ENCODE assay signal across 24 mouse cellular contexts in genomic region chr2:157125246-157125645, GRCm38 (mm10). TPM values are rescaled to one million over a fixed set of nuclear protein-coding genes. Genes with fewer than 3 reads are reported as not detected.
"Had no signal": no experiment of that assay in that cellular context is flagged by ENCODE, and none has a peak within 500 bp of the region (broad histone marks: within the 10 kb centered on the region; RNA-seq: fewer than 3 reads in every experiment).

No protein-coding gene starts in this region.

- H3K4me3 ChIP-seq: midbrain, embryonic 10.5 days; midbrain, embryonic 12.5 days; myocyte; neural tube, embryonic 13.5 days; neural tube, embryonic 15.5 days had no signal

- H3K4me1 ChIP-seq: midbrain, embryonic 10.5 days; midbrain, embryonic 12.5 days; neural tube, embryonic 13.5 days; neural tube, embryonic 15.5 days had no signal

- DNase-seq: lung, adult 18-20 months; lung, embryonic 14.5 days; lung, postnatal 10 days; lung, postnatal 4 days; midbrain, embryonic 14.5 days; right cerebral cortex, postnatal 14 days; spleen, adult 18-20 months; thymus, adult 18-20 months; thymus, postnatal 14 days; thymus, postnatal 36 days had no signal

- H3K9me3 ChIP-seq: midbrain, embryonic 10.5 days; midbrain, embryonic 12.5 days; neural tube, embryonic 13.5 days; neural tube, embryonic 15.5 days had no signal

- H3K4me2 ChIP-seq: lung, embryonic 14.5 days; midbrain, embryonic 12.5 days; neural tube, embryonic 13.5 days; neural tube, embryonic 15.5 days had no signal

- H3K9ac ChIP-seq: lung, embryonic 14.5 days; midbrain, embryonic 12.5 days; neural tube, embryonic 13.5 days; neural tube, embryonic 15.5 days had no signal

- H3K27me3 ChIP-seq: midbrain, embryonic 12.5 days; neural tube, embryonic 13.5 days; neural tube, embryonic 15.5 days had no signal

- ATAC-seq: midbrain, embryonic 16.5 days had no signal

- H3K27ac ChIP-seq: midbrain, embryonic 10.5 days; midbrain, embryonic 12.5 days; neural tube, embryonic 13.5 days; neural tube, embryonic 15.5 days had no signal

RNA-seq across cellular contexts. Expression of gene Tldc2, which starts 38.4 kb away (rescaled TPM):
- total RNA-seq: megakaryocyte, adult 5-6 weeks; megakaryocyte-erythroid progenitor cell, adult 5-6 weeks had no signal
- polyA plus RNA-seq: liver, embryonic 16.5 days; lung, embryonic 14.5 days; lung, embryonic 16.5 days; midbrain, embryonic 10.5 days; midbrain, embryonic 12.5 days; midbrain, embryonic 14.5 days; midbrain, embryonic 16.5 days; myocyte; neural tube, embryonic 11.5 days; neural tube, embryonic 13.5 days; neural tube, embryonic 15.5 days; stomach, embryonic 14.5 days; stomach, embryonic 16.5 days; thymus, postnatal 0 days had no signal
